Mouse (Mus musculus) heart, postnatal 10 days (tissue): Measurements from ENCODE around the gene Yjefn3. TPM values are rescaled to one million over a fixed set of nuclear protein-coding genes. Genes with fewer than 3 reads are reported as not detected.
A peak's percentile ranks its signal among the peaks of the same experiment; 100 is the strongest.

Experiments
- DNase-seq, 2 experiments: peaks; one replicate each; pipeline ENCODE4 v3.0.0; 2021
- intact Hi-C: fragments of 180-260 bp; cut with DNase I; formaldehyde crosslinking; loops from one replicate; pipeline ENCODE4 v1.15.1; 2025
- total RNA-seq, 2 experiments: library from RNA; stranded (reverse); gene quantifications; 2 replicates each; pipeline ENCODE4 v1.2.3; 2021

Gene Yjefn3
- total RNA-seq, 2 experiments from 2014 or later: 9.1 to 10.1 TPM

GRCm38 (mm10) chr8:69882833-69883600 lies 19.5 kb downstream of the Yjefn3 start:
- intact Hi-C loops: no loop called here
- no peak for DNase-seq

- intact Hi-C loops: no loop called here
Measured at GRCm38 (mm10) chr8:69882021-69882756, 20.3 kb downstream of the Yjefn3 start.

GRCm38 (mm10) chr8:69881261-69881865 lies 21.1 kb downstream of the Yjefn3 start:
- intact Hi-C loops: no loop called here

More at GRCm38 (mm10) chr8:69882021-69882756, 20.3 kb downstream of the Yjefn3 start:
- peak; percentile 68 to 74 for DNase-seq

GRCm38 (mm10) chr8:69880841-69881240 lies 21.7 kb downstream of the Yjefn3 start:
- DNase-seq: no peak
- intact Hi-C loops: no loop called here

More at GRCm38 (mm10) chr8:69881261-69881865, 21.1 kb downstream of the Yjefn3 start:
- DNase-seq: no peak

- DNase-seq: no peak
- intact Hi-C loops: no loop called here
Measured at GRCm38 (mm10) chr8:69879678-69880077, 22.8 kb downstream of the Yjefn3 start.

- intact Hi-C loops: no loop called here
- DNase-seq: no peak
Measured at GRCm38 (mm10) chr8:69877992-69878391, 24.5 kb downstream of the Yjefn3 start.

GRCm38 (mm10) chr8:69877396-69877795 lies 25.1 kb downstream of the Yjefn3 start:
- no peak for DNase-seq
- intact Hi-C loops: no loop called here

GRCm38 (mm10) chr8:69876967-69877366 lies 25.5 kb downstream of the Yjefn3 start:
- no peak for DNase-seq
- intact Hi-C loops: no loop called here

- no peak for DNase-seq
- intact Hi-C loops: no loop called here
Measured at GRCm38 (mm10) chr8:69876097-69876496, 26.4 kb downstream of the Yjefn3 start.

- intact Hi-C loops: loop anchor here (1.0 to 5.0 kb wide), 3 partner anchors 39 to 292 kb away; partner anchors contain the start of gene Zfp868
- no peak for DNase-seq
Measured at GRCm38 (mm10) chr8:69874654-69875053, 27.9 kb downstream of the Yjefn3 start.

- peak; percentile 69 to 84 for DNase-seq
- intact Hi-C loops: loop anchor here (1.0 to 5.0 kb wide), 3 partner anchors 39 to 293 kb away; partner anchors contain the start of gene Zfp868
Measured at GRCm38 (mm10) chr8:69874155-69874554, 28.4 kb downstream of the Yjefn3 start.

GRCm38 (mm10) chr8:69870907-69871306 lies 31.6 kb downstream of the Yjefn3 start:
- intact Hi-C loops: loop anchor here (5.0 kb wide), 1 partner anchor 244 kb away; the partner anchor contains the start of gene Zfp868

GRCm38 (mm10) chr8:69870003-69870765 lies 32.3 kb downstream of the Yjefn3 start:
- no peak for DNase-seq
- intact Hi-C loops: loop anchor here (5.0 kb wide), 1 partner anchor 243 kb away; the partner anchor contains the start of gene Zfp868

More at GRCm38 (mm10) chr8:69870907-69871306, 31.6 kb downstream of the Yjefn3 start:
- no peak for DNase-seq

GRCm38 (mm10) chr8:69867696-69868326 lies 34.7 kb downstream of the Yjefn3 start:
- peak in 1 of 2 experiments; percentile 20 for DNase-seq
- intact Hi-C loops: no loop called here

- DNase-seq: no peak
- intact Hi-C loops: no loop called here
Measured at GRCm38 (mm10) chr8:69864180-69864579, 38.3 kb downstream of the Yjefn3 start.

- intact Hi-C loops: loop anchor here (2.0 kb wide), 1 partner anchor 27 kb away; no protein-coding TSS in a partner anchor
- DNase-seq: no peak
Measured at GRCm38 (mm10) chr8:69863387-69864020, 39.0 kb downstream of the Yjefn3 start.

GRCm38 (mm10) chr8:69861251-69861650 lies 41.3 kb downstream of the Yjefn3 start:
- no peak for DNase-seq
- intact Hi-C loops: no loop called here

GRCm38 (mm10) chr8:69860807-69861206 lies 41.7 kb downstream of the Yjefn3 start:
- no peak for DNase-seq
- intact Hi-C loops: no loop called here

- DNase-seq: no peak
- intact Hi-C loops: no loop called here
Measured at GRCm38 (mm10) chr8:69853869-69854268, 48.6 kb downstream of the Yjefn3 start.
